Comparison of ENCODE assay signal across 9 mouse cellular contexts in the genomic region with DNA sequence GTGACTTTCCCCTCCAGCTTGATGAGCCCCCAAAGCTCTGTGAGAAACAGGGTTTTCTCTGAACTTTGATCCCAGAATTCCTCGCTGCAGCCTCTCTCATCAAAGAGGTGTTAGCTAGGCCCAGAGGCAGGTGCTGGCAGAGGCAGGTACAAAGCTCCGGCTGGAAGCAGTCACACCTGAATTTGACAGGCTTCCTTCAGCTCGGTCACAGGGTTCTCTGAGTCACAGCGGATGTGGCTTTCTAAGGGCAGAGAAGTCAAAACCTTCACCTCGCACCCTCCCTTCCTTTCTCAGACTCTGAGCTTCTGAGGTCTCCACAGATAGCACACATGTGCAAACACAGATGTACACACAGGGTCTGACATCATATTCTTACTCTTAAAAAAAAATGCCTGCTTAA.
DNase-seq lines count a peak whose midpoint lies in the region; ATAC-seq and TF ChIP-seq lines count a peak whose summit lies in the region.
"Had no signal": no experiment of that assay in that cellular context is flagged by ENCODE, and none has a peak within 500 bp of the region (broad histone marks: within the 10 kb centered on the region; RNA-seq: fewer than 3 reads in every experiment).

No protein-coding gene starts in this region.

- ATAC-seq in megakaryocyte-erythroid progenitor cell, adult 5-6 weeks (replicated peaks; ENCODE audit: low FRiP score, low TSS enrichment, poor library complexity, severe bottlenecking): no peak
- ATAC-seq: intestine, postnatal 0 days had no signal

- no peak overlapping the region for H3K4me3 ChIP-seq in spleen, adult 2 months (ENCODE audit: extremely low read depth, insufficient read depth, insufficient read length)

- peaks cover 53% of the 10 kb centered on the region; the same call in 1 of the 2 replicates for H3K4me1 ChIP-seq in spleen, adult 2 months (ENCODE audit: control insufficient read depth, insufficient read depth, insufficient read length)

- DNase-seq in urinary bladder, postnatal 14 days (ENCODE audit: low spot score): peak; percentile 33
- no peak for DNase-seq in urinary bladder, adult 18-20 months (ENCODE audit: low spot score in 2 of 2)
- DNase-seq in induced T-regulatory cell, adult 2 months (ENCODE audit: low read depth): peak; percentile 95
- peak; percentile 77 to 92 for DNase-seq in spleen, adult 2 months (ENCODE audit: low read depth in 1 of 2, low spot score in 2 of 2)
- no peak for DNase-seq in right cerebral cortex, postnatal 36 days (ENCODE audit: low spot score in 2 of 2)
- DNase-seq in left cerebral cortex, adult 9 months (ENCODE audit: low spot score in 2 of 2): no peak
- DNase-seq: heart, adult 18-20 months had no signal

- 7% methylated on average over 5 of the region's 5 CpGs for WGBS in spleen, adult 2 months

- peak overlapping the region; percentile 94 for H3K27ac ChIP-seq in spleen, adult 2 months (ENCODE audit: insufficient read depth, low read length)

- no peak for TF ChIP-seq CTCF in spleen, adult 2 months (IDR thresholded peaks at IDR 0.05; ENCODE audit: extremely low read depth, insufficient read depth, insufficient read length, insufficient replicate concordance)

- no peak for TF ChIP-seq POLR2A in spleen, adult 2 months (IDR thresholded peaks at IDR 0.05; ENCODE audit: low read depth, low read length)

- no peaks in the 10 kb centered on the region for H3K27me3 ChIP-seq in spleen, adult 2 months (ENCODE audit: control insufficient read depth, insufficient read depth, low read length)

- no peaks in the 10 kb centered on the region for H3K36me3 ChIP-seq in spleen, adult 2 months (ENCODE audit: control insufficient read depth, insufficient read depth, low read length)

Comparison
In these comparisons a context has a peak if more than half of its experiments do, and no peak if none do; other contexts are left out.
1. DNase-seq: peak in urinary bladder, postnatal 14 days (single experiment), induced T-regulatory cell, adult 2 months (single experiment) and spleen, adult 2 months (2 of 2); none in urinary bladder, adult 18-20 months (0 of 2), right cerebral cortex, postnatal 36 days (0 of 2) and left cerebral cortex, adult 9 months (0 of 2).